Mouse (Mus musculus): Measurements from ENCODE around the gene Fam172a. TPM values are rescaled to one million over a fixed set of nuclear protein-coding genes. Genes with fewer than 3 reads are reported as not detected.

Fam172a gene
- polyA plus RNA-seq, 1 experiment = 20.6 TPM

- TF ChIP-seq CTCF (IDR thresholded peaks at IDR 0.05; ENCODE audit: borderline replicate concordance, extremely low read depth, insufficient read depth, insufficient read length) (no peak), POLR2A (IDR thresholded peaks at IDR 0.05; ENCODE audit: borderline replicate concordance, extremely low read depth, insufficient read depth, insufficient read length, poor library complexity, severe bottlenecking) (no peak)
- peak; percentile 27 for DNase-seq (ENCODE audit: low read depth)
Observed at GRCm38 (mm10) chr13:78110648-78111047, 408.8 kb downstream of the Fam172a start.

DNA sequence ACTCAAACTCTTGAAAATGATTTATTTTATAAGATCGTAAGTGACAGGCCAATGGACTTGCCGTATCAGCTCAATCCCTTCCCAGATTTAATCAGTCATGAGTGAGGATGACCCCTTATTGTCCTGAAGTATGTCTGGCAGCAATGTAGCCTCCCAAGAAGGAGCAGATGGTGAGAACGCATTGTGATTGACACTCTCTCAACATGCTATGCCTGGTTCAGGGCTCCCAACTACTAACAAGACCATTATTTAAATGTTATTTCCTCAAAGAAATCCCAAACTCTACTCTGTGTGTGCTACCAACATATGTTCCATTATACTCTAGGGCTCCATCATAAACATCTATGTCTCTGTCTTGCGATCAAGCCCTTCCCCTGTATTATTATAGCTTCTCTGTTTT, 412.1 kb downstream of the Fam172a start:
- DNase-seq (ENCODE audit: low read depth) = peak; percentile 50
- TF ChIP-seq CTCF (IDR thresholded peaks at IDR 0.05; ENCODE audit: borderline replicate concordance, extremely low read depth, insufficient read depth, insufficient read length) = no peak
- no peak for TF ChIP-seq POLR2A (IDR thresholded peaks at IDR 0.05; ENCODE audit: borderline replicate concordance, extremely low read depth, insufficient read depth, insufficient read length, poor library complexity, severe bottlenecking)

DNA sequence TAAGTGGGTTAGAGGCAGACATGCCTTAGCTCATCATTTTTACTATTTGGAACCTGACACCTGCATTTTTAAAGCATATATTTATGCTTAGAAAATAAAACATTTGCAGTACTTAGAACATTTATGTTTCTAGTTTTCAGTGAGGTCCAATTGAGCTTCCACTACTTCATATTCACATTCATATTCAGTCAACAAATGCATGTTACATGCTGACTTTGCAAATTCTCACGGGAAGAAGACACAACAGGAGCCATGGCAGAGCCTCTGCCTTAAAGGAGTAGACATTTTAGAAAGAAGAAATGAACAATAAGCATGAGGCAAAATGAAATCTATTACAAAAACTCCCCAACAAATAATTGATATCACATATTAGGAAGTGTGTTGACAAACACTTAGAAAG, 416.9 kb downstream of the Fam172a start:
- TF ChIP-seq CTCF (IDR thresholded peaks at IDR 0.05; ENCODE audit: borderline replicate concordance, extremely low read depth, insufficient read depth, insufficient read length) (no peak), POLR2A (IDR thresholded peaks at IDR 0.05; ENCODE audit: borderline replicate concordance, extremely low read depth, insufficient read depth, insufficient read length, poor library complexity, severe bottlenecking) (no peak)
- DNase-seq (ENCODE audit: low read depth) = no peak

GRCm38 (mm10) chr13:78121991-78122390, 420.2 kb downstream of the Fam172a start:
- no peak for DNase-seq (ENCODE audit: low read depth)
- no peak for TF ChIP-seq CTCF (IDR thresholded peaks at IDR 0.05; ENCODE audit: borderline replicate concordance, extremely low read depth, insufficient read depth, insufficient read length)
- TF ChIP-seq POLR2A (IDR thresholded peaks at IDR 0.05; ENCODE audit: borderline replicate concordance, extremely low read depth, insufficient read depth, insufficient read length, poor library complexity, severe bottlenecking) = no peak

DNA sequence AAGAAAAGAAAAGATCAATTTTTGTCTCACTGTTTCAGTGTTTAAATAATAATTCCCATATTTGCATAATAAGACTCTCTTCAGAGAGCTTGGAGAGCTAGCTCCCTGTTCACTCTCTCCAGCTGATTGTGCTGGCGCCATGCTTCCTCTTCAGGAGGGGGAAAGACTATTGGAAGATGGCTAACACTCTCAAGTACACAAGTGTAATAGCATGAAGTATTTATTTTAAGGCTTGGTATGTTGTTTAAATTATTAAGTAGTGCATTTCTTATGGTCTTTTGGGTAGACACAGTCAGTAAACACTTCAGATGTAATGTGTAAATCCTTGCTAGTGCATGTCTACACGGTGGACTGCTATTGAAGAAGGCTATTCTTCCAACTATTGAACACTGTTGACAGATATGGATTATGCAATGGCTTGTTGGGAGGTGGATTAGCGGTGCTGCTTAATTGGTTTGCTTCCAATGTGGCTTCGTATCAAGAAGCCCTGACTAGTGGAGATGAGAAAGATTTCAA, 422.1 kb downstream of the Fam172a start:
- DNase-seq (ENCODE audit: low read depth) = no peak
- TF ChIP-seq CTCF (IDR thresholded peaks at IDR 0.05; ENCODE audit: borderline replicate concordance, extremely low read depth, insufficient read depth, insufficient read length) (no peak), POLR2A (IDR thresholded peaks at IDR 0.05; ENCODE audit: borderline replicate concordance, extremely low read depth, insufficient read depth, insufficient read length, poor library complexity, severe bottlenecking) (no peak)

DNA sequence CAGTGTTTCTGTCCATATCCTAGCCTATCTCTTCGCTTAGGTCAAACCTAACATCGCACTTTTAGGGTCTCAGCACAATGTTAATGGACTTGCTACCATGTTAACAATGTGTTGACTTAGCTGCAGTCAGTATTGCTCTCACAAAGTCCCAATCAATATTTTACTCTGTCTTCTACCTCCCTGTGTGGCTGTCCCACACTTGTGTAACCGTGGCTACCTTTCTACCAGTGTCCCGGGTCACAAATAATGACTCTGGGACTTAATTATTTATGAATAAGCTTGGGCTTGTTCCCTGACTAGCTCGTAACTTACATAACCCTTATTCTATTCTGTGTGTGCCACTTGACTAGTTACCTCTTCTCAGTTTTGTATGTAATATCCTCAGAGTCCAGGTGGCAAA, 455.6 kb downstream of the Fam172a start:
- no peak for DNase-seq (ENCODE audit: low read depth)
- TF ChIP-seq POLR2A (IDR thresholded peaks at IDR 0.05; ENCODE audit: borderline replicate concordance, extremely low read depth, insufficient read depth, insufficient read length, poor library complexity, severe bottlenecking) (no peak), CTCF (IDR thresholded peaks at IDR 0.05; ENCODE audit: borderline replicate concordance, extremely low read depth, insufficient read depth, insufficient read length) (no peak)

- TF ChIP-seq POLR2A (IDR thresholded peaks at IDR 0.05; ENCODE audit: borderline replicate concordance, extremely low read depth, insufficient read depth, insufficient read length, poor library complexity, severe bottlenecking) (no peak), CTCF (IDR thresholded peaks at IDR 0.05; ENCODE audit: borderline replicate concordance, extremely low read depth, insufficient read depth, insufficient read length) (no peak)
- peak; percentile 90 for DNase-seq (ENCODE audit: low read depth)
Observed at GRCm38 (mm10) chr13:78162149-78162548, 460.3 kb downstream of the Fam172a start.

GRCm38 (mm10) chr13:78163087-78163958, 461.5 kb downstream of the Fam172a start:
- TF ChIP-seq POLR2A (IDR thresholded peaks at IDR 0.05; ENCODE audit: borderline replicate concordance, extremely low read depth, insufficient read depth, insufficient read length, poor library complexity, severe bottlenecking) (peak; percentile 50; the same call in 1 of the 2 replicates), CTCF (IDR thresholded peaks at IDR 0.05; ENCODE audit: borderline replicate concordance, extremely low read depth, insufficient read depth, insufficient read length) (peak; percentile 51)
- peak; percentile 93 for DNase-seq (ENCODE audit: low read depth)

- DNase-seq (ENCODE audit: low read depth) = peak; percentile 37
- TF ChIP-seq CTCF (IDR thresholded peaks at IDR 0.05; ENCODE audit: borderline replicate concordance, extremely low read depth, insufficient read depth, insufficient read length) (no peak), POLR2A (IDR thresholded peaks at IDR 0.05; ENCODE audit: borderline replicate concordance, extremely low read depth, insufficient read depth, insufficient read length, poor library complexity, severe bottlenecking) (no peak)
Observed at GRCm38 (mm10) chr13:78164941-78165340, 463.1 kb downstream of the Fam172a start.

- peak; percentile 88 for DNase-seq (ENCODE audit: low read depth)
- TF ChIP-seq POLR2A (IDR thresholded peaks at IDR 0.05; ENCODE audit: borderline replicate concordance, extremely low read depth, insufficient read depth, insufficient read length, poor library complexity, severe bottlenecking) = no peak
- TF ChIP-seq CTCF (IDR thresholded peaks at IDR 0.05; ENCODE audit: borderline replicate concordance, extremely low read depth, insufficient read depth, insufficient read length) = no peak
Observed at GRCm38 (mm10) chr13:78168166-78168565, 466.3 kb downstream of the Fam172a start.

GRCm38 (mm10) chr13:78171320-78171719, 469.5 kb downstream of the Fam172a start:
- DNase-seq (ENCODE audit: low read depth) = peak; percentile 68

More at GRCm38 (mm10) chr13:78171320-78171719, 469.5 kb downstream of the Fam172a start:
- TF ChIP-seq POLR2A (IDR thresholded peaks at IDR 0.05; ENCODE audit: borderline replicate concordance, extremely low read depth, insufficient read depth, insufficient read length, poor library complexity, severe bottlenecking) (no peak), CTCF (IDR thresholded peaks at IDR 0.05; ENCODE audit: borderline replicate concordance, extremely low read depth, insufficient read depth, insufficient read length) (no peak)
